Mouse (Mus musculus) T-helper 2 cell (primary cell): ENCODE results near the gene Borcs7.
"Not testable (repeated sequence)": the region's sequence is repeated elsewhere in the genome, so short reads cannot be mapped to it uniquely, and the experiment has no call there.

Experiments
- in situ Hi-C: fragments of 300-600 bp; cut with MboI, MseI; formaldehyde crosslinking; loops from one replicate; pipeline ENCODE4 v1.15.1; 2025; ENCODE audit warnings: high pct_unique_total_duplicates

Gene Borcs7

DNA sequence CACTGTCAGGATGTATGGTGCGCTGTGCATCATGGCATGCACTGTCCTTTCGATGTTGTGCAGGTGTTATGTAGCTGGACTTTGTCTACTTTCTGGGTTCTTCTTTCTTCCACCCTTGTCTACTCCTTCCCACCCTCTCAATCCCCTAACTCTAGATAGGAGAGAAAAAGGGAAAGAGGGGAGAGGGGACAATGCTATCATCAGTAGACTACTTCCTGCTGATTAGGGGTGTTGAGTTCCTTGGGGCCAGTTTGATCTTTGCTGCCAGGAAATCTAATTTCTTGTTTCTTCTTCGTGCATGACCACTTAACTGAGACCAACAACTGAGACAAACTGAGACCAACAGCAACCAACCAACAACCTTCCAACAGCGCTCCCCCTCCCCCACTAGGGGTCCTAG, 20.9 kb downstream of the Borcs7 start:
- in situ Hi-C loops: no loop called here

- in situ Hi-C loops: no loop called here
Observed at GRCm38 (mm10) chr19:46714234-46714633, 24.5 kb downstream of the Borcs7 start.

DNA sequence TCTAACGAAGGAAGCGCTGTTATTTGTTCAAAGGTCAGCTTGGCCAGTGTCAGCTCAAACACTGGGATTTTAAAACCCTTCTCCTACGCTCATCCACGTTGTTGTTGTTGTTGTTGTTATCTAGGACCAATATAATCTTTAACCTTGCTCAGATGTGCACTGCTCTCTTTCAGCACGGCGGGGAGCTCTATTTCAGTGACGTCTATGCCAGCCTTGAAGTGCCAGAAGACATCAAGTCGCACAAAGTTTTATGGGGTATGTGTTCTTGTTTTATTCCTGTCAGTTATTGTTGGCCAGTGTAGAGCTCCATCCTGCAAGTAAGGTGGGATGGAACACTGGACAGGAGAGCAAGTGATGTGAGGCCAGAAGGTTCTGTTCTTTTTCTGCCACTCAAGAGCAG, 25.3 kb downstream of the Borcs7 start:
- in situ Hi-C loops: no loop called here

- in situ Hi-C loops: no loop called here
Observed at GRCm38 (mm10) chr19:46718150-46718549, 28.4 kb downstream of the Borcs7 start.

DNA sequence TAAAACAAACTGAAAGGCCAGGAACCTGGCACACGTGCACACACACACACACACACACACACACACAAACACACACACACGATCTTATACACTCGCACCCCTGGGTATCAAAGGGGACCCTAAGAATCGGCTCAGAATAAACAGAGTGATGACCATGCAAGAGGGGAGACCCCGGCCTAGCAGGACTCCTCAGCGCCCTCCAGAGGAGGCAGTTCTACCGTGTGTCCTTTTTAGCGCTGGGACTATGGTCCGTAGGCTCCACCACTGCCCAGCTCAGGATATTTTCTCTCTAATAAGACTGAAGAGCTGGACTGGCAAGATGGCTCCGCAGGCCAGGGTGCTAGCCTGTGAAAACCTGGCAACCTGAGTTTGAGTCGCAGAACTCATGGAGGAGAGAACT, 34.7 kb downstream of the Borcs7 start:
- in situ Hi-C loops: no loop called here

DNA sequence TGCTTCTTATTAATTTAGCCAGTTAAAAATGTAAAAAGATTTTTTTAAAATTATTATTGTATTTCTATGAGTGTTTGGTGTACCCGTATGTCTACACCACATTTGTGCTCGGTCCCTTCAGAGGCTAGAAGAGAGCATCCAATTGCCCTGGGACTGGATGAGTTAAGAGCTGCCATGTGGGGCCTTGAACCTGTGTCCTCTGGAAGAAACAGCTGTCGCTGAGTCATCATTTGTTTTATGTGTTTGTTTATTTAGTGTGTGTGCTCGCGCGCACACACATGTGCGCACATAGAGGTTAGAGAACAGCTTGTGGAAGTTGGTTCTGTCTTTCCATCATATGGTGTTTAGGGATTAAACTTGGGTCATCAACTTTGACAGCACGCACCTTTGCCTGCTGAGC, 36.4 kb downstream of the Borcs7 start:
- in situ Hi-C loops: no loop called here

- in situ Hi-C loops: no loop called here
Observed at GRCm38 (mm10) chr19:46727140-46727736, 37.5 kb downstream of the Borcs7 start.

DNA sequence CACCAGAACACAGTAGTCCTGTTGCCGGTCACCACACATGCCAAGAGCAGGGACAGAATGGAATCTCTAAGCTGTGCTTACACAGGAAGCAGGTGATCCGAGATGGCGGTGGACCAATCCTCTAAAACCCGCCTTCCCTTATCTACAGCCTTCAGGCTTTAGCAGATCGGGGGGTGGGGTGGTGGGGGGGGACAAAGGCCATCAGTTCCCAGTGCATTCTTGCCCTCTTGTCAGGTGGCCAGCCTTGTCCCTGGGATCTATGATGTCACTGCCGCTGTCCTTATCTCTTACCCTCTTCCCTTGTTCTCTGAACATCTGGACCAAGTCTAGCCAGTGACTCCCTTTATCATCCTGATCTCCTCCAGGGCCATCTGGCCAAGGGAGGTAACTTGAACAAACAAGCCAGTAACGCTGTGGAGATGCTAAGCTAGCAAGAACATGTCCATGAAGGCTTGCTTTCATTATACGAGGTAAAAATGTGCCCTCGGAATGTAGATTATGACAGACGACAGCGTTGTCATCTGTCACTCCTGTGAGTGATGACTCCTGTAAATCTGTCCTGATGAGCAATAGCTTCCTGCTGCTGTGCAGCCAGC, 38.3 kb downstream of the Borcs7 start:
- in situ Hi-C loops: no loop called here

GRCm38 (mm10) chr19:46728909-46729308, 39.2 kb downstream of the Borcs7 start:
- in situ Hi-C loops: no loop called here

DNA sequence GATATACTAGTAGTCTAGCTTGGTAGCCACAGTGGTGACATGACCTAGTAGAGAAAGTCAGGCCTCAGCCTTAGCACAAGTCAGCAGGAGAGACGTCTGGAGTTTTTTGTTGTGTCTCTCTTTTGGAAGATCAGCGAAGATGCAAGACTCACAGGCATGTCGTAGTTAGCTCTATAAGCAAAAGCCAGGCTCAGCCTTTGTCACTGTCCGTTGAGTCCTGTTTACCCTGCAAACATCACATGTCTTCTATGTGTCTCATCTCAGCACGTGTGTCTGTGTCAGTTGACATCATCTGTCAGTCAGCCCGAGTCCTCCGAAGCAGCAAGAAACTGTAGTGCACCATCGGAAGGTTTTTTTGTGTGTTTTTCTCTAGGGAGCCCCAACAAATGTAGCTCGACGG, 41.6 kb downstream of the Borcs7 start:
- in situ Hi-C loops: no loop called here

DNA sequence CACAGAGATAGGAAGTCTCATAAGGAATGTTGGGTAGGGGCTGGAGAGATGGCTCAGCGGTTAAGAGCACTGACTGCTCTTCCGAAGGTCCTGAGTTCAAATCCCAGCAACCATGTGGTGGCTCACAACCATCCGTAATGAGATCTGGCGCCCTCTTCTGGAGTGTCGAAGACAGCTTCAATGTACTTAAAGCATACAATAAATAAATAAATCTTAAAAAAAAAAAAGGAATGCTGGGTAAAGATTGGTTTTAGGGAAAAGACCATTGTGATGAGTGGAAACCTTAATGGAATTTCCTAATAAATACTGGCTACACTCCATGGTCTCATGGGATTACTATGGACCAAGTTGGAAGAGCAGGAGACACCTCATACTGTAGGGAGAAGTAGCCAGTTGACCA, 43.0 kb downstream of the Borcs7 start:
- in situ Hi-C loops: not testable (repeated sequence)

DNA sequence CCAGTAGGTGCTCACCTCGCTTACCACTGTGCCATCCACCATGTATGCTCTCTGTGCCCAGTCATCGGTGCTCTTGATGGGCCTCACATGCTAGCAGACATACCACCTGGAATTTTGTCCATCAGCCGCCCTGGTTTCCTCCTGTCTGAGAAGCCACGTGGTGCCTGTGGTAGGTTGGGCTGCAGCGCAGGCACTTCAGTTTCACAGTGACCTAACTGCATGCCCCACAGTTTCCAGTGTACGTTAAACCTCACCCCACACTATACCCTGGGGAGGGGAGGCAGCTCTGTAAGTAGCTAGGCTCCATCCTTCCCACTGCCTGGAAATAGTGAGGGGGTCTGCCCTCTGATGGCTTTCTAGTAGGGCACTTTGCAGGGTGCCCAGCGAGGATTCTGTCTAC, 43.9 kb downstream of the Borcs7 start:
- in situ Hi-C loops: no loop called here

DNA sequence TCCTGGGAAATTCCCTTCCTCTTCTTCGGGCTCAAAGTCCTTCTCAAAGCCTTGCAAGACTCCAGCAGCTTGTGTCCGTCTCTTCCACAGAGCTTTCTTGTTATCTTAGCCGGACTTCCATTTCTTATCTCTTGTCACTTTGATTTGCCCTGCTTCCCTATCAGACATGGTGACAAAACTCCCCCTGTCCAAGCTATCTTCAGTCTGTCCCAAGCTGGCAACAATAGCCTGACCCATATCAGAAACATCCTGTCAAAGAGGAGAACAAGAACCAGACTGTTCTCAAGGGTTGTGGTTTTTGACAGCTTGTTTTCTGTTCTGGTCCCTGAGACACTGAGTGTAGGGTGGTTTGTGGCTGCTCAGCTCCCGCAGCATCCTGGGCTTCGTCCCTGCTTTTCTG, 45.5 kb downstream of the Borcs7 start:
- in situ Hi-C loops: loop anchor here (5.0 kb wide), 2 partner anchors 68 to 148 kb away; no protein-coding TSS in a partner anchor

GRCm38 (mm10) chr19:46737106-46737505, 47.4 kb downstream of the Borcs7 start:
- in situ Hi-C loops: loop anchor here (5.0 kb wide), 2 partner anchors 70 to 150 kb away; no protein-coding TSS in a partner anchor

DNA sequence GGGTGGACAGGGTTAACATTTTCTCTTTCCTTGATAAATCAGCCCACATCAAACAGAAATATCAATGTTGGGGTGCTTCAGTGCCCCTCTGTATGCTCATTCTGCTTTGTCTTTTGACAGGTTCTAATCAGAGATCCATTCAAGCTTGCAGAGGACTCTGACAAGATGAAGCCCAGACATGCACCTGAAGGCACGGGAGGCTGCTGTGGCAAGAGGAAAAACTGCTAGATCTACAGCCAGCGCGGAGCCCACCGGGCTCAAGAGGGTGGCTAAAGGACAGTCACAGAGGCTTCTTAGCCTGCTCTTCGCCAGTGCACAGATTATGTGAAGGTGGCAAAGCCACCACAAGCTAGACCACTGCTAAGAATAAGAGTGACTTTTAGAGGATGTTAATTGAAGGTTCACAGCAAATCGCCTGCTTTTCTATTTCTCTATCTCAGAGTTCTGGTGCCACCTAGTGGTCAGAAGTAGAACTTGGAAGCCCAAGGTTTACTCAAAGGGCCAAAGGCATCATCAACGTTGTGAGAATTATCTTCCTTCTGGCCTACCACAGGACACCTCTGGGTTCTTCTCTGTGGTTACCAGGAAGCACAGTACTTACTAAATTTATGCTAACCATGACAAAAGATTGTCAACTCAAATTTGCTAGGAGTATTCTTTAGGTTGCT, 50.8 kb downstream of the Borcs7 start:
- in situ Hi-C loops: no loop called here

DNA sequence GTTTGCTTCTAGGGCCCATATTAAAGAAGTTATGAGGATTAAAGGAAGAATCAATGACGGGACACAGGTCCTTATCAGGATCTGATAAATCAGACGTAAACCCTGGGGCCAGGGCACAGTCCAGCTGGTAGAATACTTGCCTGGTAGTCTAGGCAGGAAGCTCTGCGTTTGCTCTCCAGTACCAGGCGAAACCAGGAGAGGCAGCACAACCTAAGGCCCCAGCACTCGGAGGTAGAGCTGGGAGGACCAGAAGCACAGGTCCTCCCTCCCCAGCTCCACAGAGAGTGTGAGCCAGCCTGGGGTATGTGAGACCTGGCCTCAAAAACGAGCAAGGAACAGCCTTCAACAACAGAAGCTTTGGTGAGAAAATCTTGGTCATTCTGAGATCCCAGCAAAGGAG, 51.9 kb downstream of the Borcs7 start:
- in situ Hi-C loops: no loop called here

GRCm38 (mm10) chr19:46744681-46745080, 55.0 kb downstream of the Borcs7 start:
- in situ Hi-C loops: no loop called here

- in situ Hi-C loops: no loop called here
Observed at GRCm38 (mm10) chr19:46747799-46748198, 58.1 kb downstream of the Borcs7 start.

DNA sequence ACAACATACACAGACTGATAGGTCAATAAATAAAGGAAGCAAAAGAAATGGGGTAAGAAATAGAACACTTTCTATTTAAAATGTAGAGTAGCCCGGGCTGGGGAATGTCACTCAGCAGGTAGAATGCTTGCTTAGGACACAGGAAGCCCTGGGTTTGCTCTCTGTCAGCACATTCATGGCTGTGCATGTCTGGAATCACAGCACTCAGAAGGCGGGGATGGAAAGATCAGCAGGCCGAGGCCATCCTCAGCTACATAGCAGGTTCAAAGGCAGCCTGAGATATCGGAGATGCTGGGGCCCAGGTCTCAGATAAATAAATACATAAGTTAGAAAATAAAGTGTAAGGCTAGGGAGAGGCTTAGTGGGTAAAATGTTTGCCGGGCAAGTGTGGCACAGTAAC, 62.5 kb downstream of the Borcs7 start:
- in situ Hi-C loops: no loop called here
